16 mouse cellular contexts compared by ENCODE assay signal in the genomic region with DNA sequence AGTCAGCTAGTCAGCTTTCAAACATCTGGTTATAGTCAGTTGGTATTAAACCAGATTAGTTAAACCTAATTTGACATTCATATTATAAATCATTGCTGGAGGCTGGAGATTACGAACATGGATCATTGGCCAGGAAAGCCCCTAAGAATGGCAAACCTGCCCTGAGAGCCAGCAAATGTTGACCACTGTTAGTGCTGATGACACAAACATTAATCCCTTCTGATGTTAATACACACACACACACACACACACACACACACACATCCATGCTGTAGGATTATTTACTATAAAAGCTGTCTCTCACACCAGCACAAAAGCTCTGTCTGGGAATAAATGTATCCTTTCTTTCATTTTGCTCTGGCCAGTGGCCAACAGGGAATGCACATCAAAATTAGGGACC.
"Had no signal": no experiment of that assay in that cellular context is flagged by ENCODE, and none has a peak within 500 bp of the region (broad histone marks: within the 10 kb centered on the region; RNA-seq: fewer than 3 reads in every experiment).

No protein-coding gene starts in this region.

- H3K4me1 ChIP-seq: limb, embryonic 13.5 days; midbrain, embryonic 12.5 days had no signal

- ATAC-seq: intestine, postnatal 0 days; lung, postnatal 0 days had no signal

- H3K9me3 ChIP-seq: limb, embryonic 13.5 days; midbrain, embryonic 12.5 days had no signal

- H3K27me3 ChIP-seq: limb, embryonic 13.5 days; midbrain, embryonic 12.5 days had no signal

- H3K27ac ChIP-seq: layer of hippocampus, adult 2 months; limb, embryonic 13.5 days; liver, embryonic 14.5 days; midbrain, embryonic 12.5 days had no signal

- H3K9ac ChIP-seq: limb, embryonic 13.5 days; liver, embryonic 14.5 days; midbrain, embryonic 12.5 days had no signal

- H3K4me2 ChIP-seq: limb, embryonic 13.5 days; midbrain, embryonic 12.5 days had no signal

- H3K36me3 ChIP-seq: limb, embryonic 13.5 days; midbrain, embryonic 12.5 days had no signal

- H3K4me3 ChIP-seq: layer of hippocampus, adult 2 months; limb, embryonic 13.5 days; midbrain, embryonic 12.5 days had no signal

- DNase-seq: kidney, adult 8-10 months; kidney, postnatal 10 days; kidney, postnatal 4 days; left cerebral cortex, postnatal 4 days; lung, adult 18-20 months; lung, postnatal 36 days; right cerebral cortex, postnatal 4 days; spleen, adult 18-20 months; thymus, adult 2 months; thymus, postnatal 25 days had no signal
